Mouse (Mus musculus) liver, adult (tissue): ENCODE results near the gene Rflna.

Source experiments
- GATA4 ChIP-seq: IDR thresholded peaks from 2 replicates; pipeline ENCODE4 v1.6.1; 2014; ENCODE audit warnings: mild to moderate bottlenecking, low read length; ENCODE audit not compliant: insufficient replicate concordance

Rflna gene

DNA sequence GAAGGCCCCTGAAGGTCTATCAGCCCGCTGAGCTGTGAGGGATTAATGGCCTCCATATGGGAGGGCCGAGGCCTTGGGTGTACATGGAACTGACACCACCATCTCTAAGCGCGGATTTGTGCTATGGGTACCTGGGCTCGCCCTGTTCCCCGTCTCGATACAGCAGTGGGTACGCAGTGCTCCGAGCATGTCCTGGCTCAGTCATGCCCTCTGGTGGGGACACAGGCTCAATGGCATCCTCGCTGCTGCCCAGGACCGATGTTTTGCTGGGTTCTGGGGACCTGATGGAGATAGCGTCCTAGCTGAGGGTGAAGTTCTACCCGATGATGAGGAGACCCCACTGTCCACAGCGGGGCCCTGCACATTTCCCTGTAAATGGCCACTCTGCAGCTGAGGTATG is 21.0 kb downstream of the Rflna start:
- no peak for TF ChIP-seq GATA4

DNA sequence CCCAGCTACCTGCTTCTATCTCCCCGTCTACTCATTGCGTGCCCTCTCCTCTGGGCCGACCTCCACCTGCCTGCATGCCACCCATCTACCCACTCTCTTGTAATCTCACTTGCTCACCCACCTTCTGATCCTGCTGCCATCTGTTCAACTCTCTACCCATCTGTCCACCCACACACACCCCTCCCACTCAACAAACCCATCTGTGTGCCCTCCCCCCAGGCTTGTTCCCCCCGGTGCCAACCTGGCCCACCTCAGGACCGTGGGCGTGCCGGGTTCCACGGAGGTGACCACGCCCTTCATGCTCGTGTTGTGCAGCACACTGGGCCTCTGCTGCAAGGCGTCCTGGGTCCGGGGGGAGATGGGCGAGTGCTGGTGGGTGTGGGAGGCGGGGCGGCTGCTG is 25.4 kb downstream of the Rflna start:
- no peak for TF ChIP-seq GATA4

DNA sequence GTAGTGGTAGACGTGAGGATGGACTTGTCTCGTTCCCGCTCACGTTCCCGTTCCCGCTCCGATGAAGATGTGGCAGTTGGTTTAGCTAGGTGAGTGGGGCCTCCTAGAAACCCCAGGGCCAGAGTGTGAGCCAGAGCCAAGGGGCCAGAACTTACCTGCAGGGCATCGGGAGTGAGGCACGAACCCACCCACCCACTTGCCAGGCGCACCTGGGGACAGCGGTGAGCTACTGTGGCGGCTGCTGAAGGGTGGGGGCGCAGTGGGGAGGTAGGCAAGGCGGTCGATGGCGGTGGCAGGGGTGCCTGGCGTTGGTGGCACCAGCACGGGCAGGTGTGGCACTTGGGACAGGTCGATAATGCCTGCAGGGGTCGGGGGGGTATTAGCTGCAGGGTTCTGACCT is 25.9 kb downstream of the Rflna start:
- no peak for TF ChIP-seq GATA4

DNA sequence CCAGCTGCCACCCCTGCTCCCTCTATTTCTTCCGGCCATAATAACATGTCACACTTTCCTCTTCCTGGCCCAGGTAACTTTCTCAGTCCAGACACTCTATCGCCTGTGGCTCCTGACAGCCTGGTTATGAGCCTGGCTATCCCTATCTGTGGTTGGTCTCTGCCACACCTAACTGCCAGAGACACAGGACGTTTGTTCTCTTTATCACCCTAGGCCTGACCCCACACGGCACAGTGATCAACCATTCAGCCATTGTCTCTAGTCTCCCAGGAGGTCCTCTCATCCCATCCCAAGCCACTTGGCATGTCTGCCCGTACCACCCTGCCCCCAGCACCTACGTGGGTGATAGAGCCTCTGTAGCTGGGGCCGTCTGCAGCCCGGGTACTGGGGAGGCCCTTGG is 33.5 kb downstream of the Rflna start:
- no peak for TF ChIP-seq GATA4

DNA sequence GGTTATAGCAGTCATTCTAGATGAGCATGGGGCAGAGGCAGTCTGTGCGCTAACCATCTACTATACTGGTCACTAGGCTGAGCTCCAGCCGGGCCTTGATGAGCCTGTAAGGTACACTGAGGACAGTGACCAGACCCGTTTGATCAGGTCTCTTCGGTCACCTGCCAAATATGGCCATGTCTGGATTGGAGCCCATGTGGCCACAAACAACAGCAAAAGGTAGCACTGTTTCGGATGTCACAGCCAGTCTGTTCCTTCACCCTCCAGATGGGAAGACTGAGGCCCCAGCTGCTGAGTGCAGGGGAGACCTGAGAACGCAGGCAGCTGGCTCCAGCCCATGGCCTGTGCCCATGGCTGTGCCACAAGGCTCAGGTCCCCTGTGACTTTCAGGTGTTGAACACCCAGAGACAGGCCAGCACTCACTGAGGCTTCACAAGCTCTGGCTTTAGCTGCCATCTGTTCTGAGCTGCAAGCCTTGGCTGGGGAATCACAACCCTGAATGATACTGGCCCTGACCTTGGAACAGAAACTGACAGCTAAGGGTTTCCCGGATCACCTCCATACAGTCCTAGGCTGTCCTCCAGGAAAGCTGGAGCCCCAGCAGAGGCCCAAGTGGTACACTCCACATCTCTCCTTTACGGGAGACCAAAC is 36.5 kb downstream of the Rflna start:
- TF ChIP-seq GATA4, result no peak

DNA sequence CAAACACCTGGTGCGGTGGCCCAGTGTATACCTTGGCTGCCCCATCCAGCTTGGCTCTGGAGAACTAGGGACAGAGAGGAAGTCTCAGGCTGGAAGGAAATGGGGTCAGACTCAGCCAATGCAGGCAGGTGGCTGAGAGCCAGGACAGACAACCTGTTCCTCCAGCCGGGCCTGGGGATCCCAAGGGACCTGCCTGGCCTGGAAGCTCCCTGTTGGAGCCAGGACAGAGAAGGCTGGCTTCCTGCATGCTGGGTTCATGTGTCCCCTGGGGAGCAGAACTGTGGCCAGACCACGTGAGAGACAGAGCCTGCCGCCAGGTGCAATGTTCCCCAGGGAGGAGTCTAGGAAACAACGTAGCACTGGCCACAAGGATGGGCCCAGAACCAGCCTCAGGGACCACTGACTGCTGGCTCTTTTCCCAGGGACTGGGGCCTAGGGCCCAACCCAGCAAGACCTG is 37.1 kb downstream of the Rflna start:
- no peak for TF ChIP-seq GATA4

DNA sequence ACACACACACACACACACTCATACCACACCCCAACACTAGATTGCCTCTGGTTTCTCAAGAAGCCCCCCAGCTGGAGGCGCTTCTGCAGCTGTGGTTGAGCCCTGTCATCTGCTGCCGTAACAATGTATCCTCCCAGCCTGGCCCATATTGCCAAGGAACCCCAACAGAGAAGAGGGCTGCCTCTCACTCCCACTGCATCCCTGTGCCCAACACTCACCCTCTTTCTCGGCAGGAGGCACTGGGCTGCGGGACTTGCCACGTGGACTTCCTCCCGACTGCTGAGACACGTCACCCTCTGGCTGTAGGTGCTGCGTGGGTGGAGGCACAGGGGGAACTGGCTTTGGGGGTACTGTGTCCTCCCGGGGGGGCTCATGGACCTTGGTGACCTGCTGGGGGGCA is 38.6 kb downstream of the Rflna start:
- TF ChIP-seq GATA4, result no peak

DNA sequence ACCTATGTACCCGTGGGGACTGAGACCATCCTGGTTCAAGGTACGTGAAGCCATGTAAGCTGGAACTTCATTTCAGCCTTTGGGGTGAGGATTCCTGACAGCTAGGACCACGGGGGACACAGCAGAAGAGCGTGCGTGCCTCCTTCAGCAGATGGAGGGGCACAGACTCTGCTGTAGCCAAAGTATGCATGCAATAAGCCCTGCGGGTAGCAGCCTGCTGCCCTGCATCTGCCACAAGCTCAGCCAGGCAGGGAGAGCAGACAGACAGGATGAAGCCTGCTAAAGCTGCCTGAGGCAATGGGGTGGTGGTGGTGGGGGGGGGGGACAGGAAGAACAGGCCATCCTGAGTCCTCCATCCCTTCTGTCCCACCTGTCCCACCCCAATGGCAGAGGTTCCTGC is 40.4 kb downstream of the Rflna start:
- TF ChIP-seq GATA4, result no peak

DNA sequence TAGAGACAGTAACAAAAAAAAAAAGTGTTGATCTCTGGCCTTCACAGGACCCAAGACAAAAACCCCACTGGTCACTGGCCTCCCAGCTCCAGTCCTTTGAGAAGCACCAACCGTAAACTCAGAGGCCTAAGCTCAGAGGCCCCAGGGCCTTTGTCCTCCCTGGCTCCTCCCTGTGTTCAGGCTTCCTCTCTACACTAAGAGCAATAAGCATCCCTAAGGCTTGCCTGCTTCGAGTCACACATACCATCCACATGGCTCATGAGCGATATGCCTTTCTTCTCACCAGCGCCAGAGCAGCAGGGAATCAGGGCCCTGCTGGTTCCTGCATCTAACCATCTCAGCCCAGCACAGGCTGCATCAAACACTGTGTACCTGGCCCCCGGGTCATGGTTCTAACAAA is 42.2 kb downstream of the Rflna start:
- no peak for TF ChIP-seq GATA4

DNA sequence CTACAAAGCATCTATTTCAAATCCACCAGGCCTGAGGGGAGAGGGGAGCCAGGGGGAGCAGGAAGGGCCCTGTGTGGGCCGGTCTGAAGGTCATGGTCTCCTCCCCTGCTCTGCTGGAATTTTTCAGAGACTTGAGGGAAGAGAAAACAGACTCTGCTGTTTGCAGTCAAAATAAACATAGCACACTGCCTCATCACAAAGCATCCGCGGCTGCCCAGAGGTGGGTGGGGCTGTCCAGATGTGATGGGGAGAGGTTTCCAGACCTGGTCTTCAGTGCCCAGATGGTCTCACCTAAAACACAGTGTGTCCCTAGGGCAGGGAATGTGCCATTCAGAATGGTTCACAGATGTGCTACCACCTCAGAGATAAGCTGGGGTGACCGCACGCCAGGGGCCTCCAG is 43.4 kb downstream of the Rflna start:
- no peak for TF ChIP-seq GATA4

DNA sequence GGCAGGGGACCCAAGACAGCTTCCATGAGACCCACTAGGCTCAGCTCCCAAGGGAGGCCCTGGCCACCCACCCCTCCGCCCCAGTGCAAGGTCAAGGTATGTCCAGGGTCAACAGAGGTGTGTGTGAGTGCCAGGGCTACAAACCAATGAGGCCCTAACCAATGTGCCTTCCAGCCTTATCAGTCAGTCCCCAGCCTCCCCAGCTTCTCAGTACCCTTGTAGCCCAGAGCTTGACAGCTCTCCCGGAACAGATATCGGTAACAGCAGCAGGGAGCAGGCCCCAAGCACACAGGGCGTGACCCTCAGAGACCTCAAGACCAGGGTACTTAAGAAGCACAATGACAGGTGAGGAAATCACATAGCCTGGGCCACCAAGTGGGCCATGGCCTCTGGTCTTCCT is 46.5 kb downstream of the Rflna start:
- no peak for TF ChIP-seq GATA4

DNA sequence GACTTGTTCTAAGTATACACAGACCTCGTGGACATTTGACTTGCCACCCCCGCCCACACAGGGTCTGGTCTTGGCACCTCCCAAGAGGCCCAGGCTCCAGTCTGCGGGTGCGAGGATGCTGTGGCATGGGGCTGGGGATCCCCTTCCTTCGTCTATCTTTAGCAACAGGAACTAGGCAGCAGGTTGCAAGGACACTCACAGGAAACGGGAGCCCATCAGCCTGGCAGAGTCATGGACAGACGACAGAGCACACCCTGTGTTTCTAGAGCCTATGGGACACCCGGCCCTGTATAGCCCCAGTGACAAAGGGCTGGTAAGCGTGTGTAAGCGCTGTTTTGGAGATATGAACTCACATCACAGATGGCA is 49.2 kb downstream of the Rflna start:
- no peak for TF ChIP-seq GATA4

DNA sequence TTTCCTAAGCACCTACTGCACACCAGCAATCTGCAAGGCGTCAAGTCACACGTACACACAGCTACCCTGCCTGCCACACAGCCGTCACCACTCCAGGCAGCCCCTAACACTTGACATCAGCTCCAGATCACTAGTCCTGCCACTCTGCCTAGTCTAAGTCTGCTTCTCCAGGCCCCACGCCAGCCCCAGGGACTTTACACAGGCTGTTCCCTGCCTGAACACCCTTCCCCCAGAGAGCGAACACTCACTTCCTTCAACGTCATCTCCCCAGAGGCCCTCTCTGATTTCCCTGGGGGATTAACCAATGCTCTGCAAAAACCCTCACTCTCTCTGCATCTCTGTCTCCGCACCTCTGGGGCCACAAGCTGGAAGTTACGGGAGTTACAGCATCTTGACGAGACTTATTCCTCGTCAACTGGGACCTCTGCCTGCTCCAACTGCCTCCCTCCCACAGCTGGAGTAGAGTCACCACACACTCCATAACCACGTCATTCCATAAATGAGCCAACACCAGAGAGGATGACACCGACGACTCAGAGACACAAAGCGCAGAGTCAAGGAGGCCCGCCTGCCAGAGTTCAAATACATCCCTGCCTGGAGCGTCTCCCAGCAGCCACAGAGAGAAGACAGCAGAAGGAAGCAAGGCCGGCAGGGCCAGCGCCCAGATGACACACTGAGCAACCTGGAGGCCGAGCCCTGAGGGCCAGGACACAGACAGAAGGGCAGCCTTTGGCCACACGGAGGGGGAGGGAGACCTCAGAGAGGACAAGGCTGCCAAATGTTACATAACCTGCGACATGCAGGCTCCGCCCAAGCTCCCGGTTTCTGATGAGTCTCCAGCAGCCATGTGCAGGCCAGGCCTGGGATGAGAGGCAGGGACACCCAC is 49.8 kb downstream of the Rflna start:
- no peak; the same call in 1 of the 2 replicates for TF ChIP-seq GATA4

DNA sequence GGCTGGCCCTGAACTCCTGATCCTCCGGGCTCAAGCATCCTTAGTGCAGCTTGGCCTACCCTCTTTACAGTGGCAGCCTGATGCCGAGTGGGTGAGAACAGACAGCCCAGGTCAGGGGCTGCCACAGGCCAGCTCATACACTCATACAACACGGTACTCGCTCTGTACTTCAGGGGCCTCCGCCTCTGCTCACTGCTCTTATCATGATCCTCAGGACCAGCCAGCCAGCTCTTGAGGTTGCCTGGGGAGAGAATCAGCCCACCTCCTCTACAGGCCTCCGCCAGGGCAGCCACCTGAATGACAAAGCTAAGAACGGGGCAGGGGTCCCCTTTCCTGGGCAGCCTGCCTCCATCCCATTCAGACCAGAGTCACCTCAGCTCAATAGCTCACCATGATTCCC is 50.6 kb downstream of the Rflna start:
- no peak for TF ChIP-seq GATA4

DNA sequence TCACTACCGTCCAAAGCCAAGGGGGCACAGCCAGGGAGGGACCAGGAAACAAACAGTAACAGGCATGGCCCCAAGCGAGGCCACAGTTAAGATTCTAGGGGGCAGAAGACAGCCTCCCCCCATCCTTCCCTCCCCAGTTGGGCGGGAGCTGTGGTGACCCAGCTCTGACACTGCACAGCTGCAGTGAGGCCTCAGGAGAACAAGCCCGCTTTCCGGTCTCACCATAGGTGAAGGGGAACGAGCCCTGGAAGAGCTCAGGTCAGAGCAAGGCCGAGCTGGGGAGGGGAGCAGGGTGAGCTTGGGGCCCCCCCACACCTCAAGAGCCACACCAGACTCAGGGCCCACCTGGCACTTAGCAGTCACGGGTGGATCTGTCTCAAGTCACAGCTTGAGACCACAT is 52.9 kb downstream of the Rflna start:
- no peak for TF ChIP-seq GATA4

DNA sequence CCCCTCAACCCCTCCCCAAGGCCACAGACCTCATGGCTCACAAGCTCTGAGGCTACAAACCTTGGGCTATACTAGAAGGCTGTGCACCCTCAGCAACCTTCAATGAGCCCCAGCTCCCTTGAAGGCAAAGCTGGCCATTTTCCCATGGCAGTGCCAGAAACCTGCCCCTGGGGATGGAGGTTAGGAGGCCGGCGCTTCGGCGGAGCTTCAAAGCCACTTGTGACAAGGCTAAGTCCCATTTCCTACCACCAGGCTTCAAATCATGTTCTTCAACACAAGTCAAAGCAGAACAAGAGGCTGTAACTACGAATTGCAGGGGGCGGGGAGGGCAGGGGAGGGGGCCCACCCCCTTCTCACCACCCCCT is 53.3 kb downstream of the Rflna start:
- TF ChIP-seq GATA4, result no peak
